Mouse (Mus musculus) brain, embryonic 18.5 days (tissue): ENCODE data around the gene Incenp.
"Not testable (repeated sequence)": the region's sequence is repeated elsewhere in the genome, so short reads cannot be mapped to it uniquely, and the experiment has no call there.

Source experiments
- DNase-seq: peaks from one replicate; pipeline ENCODE4 v3.0.0-alpha.2; 2012; ENCODE audit warnings: low read depth, low spot score

Gene Incenp

DNA sequence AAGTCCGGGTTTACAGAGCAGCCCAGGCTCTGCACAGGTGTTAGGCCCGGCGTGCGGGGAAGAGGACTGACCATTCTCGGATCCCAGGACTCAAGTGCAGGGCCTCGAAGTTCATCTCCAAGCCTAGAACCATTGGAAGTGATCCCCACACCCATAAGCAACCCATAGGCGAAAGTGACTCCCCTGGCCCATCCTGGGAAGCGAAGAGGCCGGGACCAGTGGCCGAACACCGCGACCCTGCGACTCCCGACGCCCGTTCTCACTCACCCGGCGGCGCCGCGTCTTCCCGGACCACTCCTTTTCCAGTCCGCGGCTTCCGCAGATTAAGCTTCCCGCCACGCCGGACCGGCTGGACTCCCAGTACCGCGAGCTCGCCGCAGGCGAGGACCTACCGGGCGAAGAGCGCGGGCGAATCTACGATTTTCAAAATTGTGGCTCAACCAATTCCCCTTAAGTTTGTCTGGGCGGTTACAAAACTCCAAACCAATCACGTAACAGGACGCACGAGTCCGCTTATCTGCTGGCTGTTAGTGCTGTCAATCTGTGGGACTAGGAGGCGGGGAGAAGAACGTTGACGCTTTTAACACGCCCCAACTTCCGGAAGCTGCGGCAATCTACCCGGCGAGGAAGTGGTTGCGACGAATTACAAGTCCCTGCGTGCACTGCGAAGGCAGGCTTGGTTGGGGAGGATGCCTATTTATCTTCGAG lies at the start of gene Incenp:
Incenp (minus strand) TSS at position 480 of the 708 bp plus-strand sequence.
- peak; percentile 98 for DNase-seq

- DNase-seq: no peak
Observed at GRCm38 (mm10) chr19:9946986-9947385, 47.6 kb upstream of the Incenp start.

DNA sequence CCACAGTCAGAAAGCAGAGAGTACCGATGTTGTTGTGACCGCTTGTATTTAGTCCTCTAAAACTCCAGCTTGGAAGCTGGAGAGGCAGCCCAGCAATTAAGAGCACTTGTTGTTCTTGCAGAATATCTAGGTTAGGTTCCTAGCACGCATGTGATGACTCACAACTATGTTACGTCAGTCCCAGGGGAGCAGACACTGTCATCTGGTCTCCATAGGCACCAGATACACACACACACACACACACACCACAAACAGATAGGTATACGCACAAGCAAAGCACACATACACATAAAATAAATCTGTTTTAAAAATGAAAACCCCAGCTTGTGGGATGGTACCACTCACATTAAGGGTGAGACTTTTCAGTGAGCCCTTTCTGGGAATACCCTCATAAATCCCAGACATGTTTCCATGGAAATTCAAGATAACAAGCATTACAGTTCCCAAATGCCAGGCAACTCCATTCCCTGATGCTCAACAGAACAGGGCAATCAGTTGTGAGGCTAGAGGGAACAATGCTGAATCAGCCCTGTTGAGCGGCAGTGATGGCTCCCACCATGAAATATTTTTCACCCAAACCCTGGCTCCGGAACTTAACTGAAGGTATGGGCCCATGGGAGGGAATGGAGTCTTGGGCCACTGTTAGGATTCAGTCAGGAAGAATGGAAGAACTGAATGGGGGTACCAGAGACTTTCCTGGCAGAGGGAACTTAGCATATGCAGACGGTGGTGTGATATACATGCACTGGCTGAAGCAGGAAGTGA lies 46.6 kb upstream of the Incenp start:
- no peak for DNase-seq

- DNase-seq: no peak
Observed at GRCm38 (mm10) chr19:9942539-9943533, 43.5 kb upstream of the Incenp start.

DNA sequence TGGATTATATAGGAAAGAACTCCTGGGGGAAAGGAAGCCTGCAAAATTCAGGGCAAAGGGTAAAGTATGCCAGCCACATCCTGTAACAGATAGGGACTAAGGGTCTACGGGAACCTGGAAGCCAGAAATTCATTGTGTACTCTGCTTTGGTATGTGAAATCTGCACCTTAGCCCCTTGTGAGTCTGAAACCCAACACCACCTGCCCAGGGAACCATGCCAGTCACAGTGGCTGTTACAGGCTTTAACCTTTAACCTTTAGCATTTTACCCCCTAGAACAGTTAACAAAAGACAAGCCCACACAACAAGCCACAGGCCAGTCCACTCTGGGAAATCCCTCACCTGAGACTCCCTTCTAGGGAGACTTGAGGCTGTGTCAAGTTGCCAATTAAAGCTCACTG lies 42.5 kb upstream of the Incenp start:
- no peak for DNase-seq

- DNase-seq: no peak
Observed at GRCm38 (mm10) chr19:9940903-9941302, 41.6 kb upstream of the Incenp start.

GRCm38 (mm10) chr19:9939841-9940240 lies 40.5 kb upstream of the Incenp start:
- no peak for DNase-seq

GRCm38 (mm10) chr19:9938824-9939303 lies 39.5 kb upstream of the Incenp start:
- DNase-seq: no peak

- DNase-seq: no peak
Observed at GRCm38 (mm10) chr19:9938156-9938823, 38.9 kb upstream of the Incenp start.

- no peak for DNase-seq
Observed at GRCm38 (mm10) chr19:9937428-9937827, 38.1 kb upstream of the Incenp start.

DNA sequence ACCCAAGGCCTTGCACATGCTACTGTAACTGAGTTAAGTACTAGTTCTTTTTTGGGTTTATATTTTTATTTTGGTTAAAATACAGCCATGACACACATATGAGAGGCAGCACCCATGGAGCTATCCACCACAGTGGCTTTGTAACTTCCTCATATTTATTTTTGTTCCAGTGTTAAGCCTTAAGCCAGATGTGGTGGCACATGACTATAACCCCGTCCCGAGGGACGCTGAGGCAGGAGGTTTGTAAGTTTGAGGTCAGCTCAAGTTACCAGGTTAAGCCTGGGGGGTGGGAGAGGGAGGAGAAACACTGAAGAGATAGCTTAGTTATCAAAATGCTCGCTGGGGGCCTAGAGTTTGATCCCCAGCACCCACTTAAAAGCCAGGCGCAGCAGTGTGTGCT lies 37.2 kb upstream of the Incenp start:
- no peak for DNase-seq

DNA sequence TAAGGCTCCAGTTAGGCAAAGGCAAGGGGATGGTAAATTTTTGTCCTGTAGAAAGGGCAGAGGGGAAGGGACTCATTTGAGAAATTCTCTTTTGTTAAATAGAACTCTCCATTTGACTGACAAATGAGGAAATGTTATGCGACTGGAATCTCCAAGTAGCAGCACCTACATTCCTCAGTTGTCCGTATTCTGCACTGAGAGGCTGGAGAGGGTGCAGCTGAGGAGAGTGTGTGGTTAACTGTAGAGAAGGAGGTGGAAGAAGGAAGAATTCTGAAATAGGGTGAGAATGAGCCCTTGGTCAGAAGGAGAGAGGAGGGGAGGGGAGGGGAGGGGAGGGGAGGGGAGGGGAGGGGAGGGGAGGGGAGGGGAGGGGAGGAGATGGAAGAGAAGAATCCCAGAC lies 34.6 kb upstream of the Incenp start:
- DNase-seq: no peak

GRCm38 (mm10) chr19:9931167-9931607 lies 31.8 kb upstream of the Incenp start:
- not testable (repeated sequence) for DNase-seq

- no peak for DNase-seq
Observed at GRCm38 (mm10) chr19:9928089-9928488, 28.7 kb upstream of the Incenp start.

DNA sequence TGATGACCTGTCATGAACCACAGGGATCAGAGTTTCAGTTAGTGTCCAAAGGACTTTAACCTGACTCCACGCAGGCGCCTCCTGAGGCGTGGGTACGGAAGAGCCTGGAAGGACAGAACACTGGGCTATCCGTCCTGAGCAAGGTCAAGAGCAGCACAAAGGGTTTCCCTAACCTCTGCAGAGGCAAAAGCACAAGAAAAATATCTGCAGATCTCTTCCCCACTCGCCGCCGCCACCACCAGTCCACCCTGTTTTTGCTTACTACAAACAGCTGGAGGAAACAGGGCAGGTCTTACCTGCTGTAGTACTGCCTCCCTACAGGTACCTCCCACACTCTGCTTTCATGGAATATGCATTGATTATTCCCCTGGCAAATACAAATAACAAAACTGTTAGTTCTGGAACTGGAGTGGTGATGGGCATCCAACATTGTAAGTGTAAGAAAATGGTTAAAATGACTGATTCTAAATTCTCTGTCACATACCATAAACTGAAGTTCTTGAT lies 25.5 kb upstream of the Incenp start:
- DNase-seq: no peak

GRCm38 (mm10) chr19:9924034-9924768 lies 24.9 kb upstream of the Incenp start:
- DNase-seq: no peak

DNA sequence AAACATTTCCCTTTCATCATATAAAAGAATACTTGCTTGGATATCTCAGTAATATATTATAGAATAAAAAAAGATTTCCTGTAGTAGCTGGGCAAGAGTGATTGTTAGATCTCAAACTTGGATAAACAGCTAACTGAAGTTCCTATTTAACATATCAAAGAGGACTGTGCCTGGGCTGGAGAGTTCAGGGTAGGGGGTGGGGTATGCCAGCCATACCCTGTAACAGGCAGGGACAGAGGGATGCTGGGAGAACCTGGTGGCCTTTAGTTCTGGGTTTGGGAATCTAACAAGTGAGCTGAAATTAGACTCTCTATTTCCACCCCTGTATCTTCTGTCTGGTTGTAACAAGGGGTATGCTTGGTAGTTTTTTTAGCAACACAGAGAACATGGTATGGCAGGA lies 23.7 kb upstream of the Incenp start:
- no peak for DNase-seq

DNA sequence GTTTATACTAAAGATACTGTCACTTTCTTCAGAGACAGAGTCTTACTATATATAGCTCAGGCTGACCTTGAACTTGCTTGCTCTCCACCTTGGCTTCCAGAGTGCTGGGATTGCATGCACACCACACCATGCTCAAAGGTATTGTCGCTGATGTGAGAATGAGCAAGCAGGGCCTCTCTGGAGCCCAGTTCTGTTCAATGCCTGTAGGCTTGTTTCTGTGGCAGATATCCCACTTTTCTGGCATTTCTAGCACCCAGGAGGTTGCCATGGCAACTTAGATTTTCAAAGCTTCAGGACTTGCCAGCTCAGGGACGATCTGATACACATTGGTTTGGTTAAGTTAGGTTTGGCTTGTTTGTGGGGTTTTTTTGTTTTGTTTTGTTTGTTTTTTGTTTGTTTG lies 22.9 kb upstream of the Incenp start:
- DNase-seq: peak; percentile 79

DNA sequence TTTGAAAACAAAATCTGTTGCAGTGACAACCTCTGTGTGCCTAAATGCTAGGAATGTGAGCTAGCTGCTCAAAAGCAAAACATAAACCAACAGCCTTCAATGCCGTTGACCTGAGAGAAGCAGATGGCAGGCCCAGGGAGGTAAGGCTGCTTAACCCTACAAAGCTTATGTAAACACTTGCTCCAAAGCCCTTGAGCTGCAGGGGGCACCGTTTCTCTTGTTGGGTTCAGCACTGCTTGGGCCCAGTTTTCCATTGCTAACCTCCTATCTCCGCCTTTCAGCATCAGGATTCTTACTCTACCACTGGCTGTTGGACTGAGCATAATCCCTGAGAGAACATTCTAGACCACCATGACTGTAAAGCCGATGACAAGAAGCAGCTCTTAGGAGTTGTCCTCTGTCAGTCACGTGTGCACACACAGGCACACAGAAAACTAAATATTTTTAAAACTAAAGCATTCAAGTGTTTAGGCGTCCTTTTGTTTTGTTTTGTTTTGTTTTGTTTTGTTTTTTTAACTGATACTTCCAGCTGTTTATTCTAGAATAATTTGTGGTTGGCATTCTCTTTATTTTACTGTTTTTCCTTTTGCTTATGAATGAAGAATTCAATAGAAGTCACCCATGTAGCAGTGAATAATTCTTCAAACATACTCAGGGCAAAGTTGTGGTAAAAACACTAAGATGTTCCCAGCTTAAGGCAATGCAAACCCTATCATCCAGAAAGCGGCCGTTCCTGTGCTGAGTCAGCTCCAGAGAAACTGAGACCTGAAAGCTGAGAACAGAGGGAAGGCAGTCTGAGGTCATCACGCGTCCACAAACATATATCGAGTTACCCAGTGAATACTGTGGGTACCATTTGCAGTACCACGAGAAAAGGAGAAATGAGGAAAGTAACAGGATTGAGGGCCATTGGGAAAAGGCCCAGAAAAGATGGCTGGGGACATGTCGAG lies 21.8 kb upstream of the Incenp start:
- no peak for DNase-seq
